Mouse (Mus musculus): ENCODE results near the gene Akap1. TPM values are rescaled to one million over a fixed set of nuclear protein-coding genes. Genes with fewer than 3 reads are reported as not detected.

Akap1 gene
- polyA plus RNA-seq, 2 experiments, result 14.9 to 31.4 TPM

GRCm38 (mm10) chr11:88834606-88835005, 29.8 kb downstream of the Akap1 start:
- Histone ChIP-seq H3K27ac (replicated peaks; ENCODE audit: low read depth, low read length) (no peak overlapping the region), H3K9ac (ENCODE audit: low read depth, low read length, severe bottlenecking) (no peak overlapping the region), H3K4me2 (replicated peaks; ENCODE audit: low read depth, low read length, severe bottlenecking) (no peak overlapping the region), H3K27me3 (ENCODE audit: control insufficient read depth, insufficient read depth, low read length) (no peaks in the 10 kb centered on the region), H3K4me3 (replicated peaks; ENCODE audit: low read length) (no peak overlapping the region), H3K9me3 (ENCODE audit: control insufficient read depth, low read length) (no peaks in the 10 kb centered on the region), H3K36me3 (ENCODE audit: control insufficient read depth, insufficient read depth, low read length) (peaks cover 49% of the 10 kb centered on the region), H3K4me1 (ENCODE audit: control insufficient read depth, insufficient read depth, low read length) (no peaks in the 10 kb centered on the region)
- TF ChIP-seq POLR2A (IDR thresholded peaks at IDR 0.05; ENCODE audit: borderline replicate concordance, extremely low read depth, insufficient read depth, insufficient read length), result no peak
- no peak for ATAC-seq (ENCODE audit: low FRiP score, low read depth)
- WGBS, result 88% methylated on average over 11 of the region's 11 CpGs
- DNase-seq (ENCODE audit: low spot score), result no peak

DNA sequence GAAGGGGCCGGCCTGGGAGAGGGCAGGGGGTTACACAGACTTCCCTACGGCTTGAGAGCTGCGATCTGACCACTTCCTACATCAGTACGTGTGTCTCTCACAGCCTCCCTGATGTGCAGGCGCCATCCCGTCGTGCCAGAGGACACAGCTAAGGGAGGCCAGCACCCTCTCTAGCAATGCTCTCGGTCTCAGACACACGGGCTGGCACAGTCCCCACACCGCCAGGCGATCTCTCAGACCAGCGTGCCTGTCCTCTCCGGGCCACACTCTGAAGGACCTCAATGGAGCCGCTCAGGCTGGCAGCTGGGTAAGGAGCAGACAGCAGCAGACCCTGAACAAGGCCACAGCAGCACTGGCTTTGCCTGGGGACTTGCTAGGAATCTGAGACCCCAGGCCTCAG, 30.3 kb downstream of the Akap1 start:
- TF ChIP-seq POLR2A (IDR thresholded peaks at IDR 0.05; ENCODE audit: borderline replicate concordance, extremely low read depth, insufficient read depth, insufficient read length), result no peak
- Histone ChIP-seq H3K4me1 (ENCODE audit: control insufficient read depth, insufficient read depth, low read length) (no peaks in the 10 kb centered on the region), H3K9me3 (ENCODE audit: control insufficient read depth, low read length) (no peaks in the 10 kb centered on the region), H3K4me2 (replicated peaks; ENCODE audit: low read depth, low read length, severe bottlenecking) (no peak overlapping the region), H3K27ac (replicated peaks; ENCODE audit: low read depth, low read length) (no peak overlapping the region), H3K9ac (ENCODE audit: low read depth, low read length, severe bottlenecking) (no peak overlapping the region), H3K27me3 (ENCODE audit: control insufficient read depth, insufficient read depth, low read length) (no peaks in the 10 kb centered on the region), H3K36me3 (ENCODE audit: control insufficient read depth, insufficient read depth, low read length) (peaks cover 46% of the 10 kb centered on the region), H3K4me3 (replicated peaks; ENCODE audit: low read length) (no peak overlapping the region)
- ATAC-seq (ENCODE audit: low FRiP score, low read depth) (no peak), DNase-seq (ENCODE audit: low spot score) (no peak)
- WGBS, result 85% methylated on average over 13 of the region's 14 CpGs

- ATAC-seq (ENCODE audit: low FRiP score, low read depth), result no peak
- peaks cover 41% of the 10 kb centered on the region for H3K36me3 ChIP-seq (ENCODE audit: control insufficient read depth, insufficient read depth, low read length)
These were observed 31.3 kb downstream of the Akap1 start for GRCm38 (mm10) chr11:88833099-88833498.

DNA sequence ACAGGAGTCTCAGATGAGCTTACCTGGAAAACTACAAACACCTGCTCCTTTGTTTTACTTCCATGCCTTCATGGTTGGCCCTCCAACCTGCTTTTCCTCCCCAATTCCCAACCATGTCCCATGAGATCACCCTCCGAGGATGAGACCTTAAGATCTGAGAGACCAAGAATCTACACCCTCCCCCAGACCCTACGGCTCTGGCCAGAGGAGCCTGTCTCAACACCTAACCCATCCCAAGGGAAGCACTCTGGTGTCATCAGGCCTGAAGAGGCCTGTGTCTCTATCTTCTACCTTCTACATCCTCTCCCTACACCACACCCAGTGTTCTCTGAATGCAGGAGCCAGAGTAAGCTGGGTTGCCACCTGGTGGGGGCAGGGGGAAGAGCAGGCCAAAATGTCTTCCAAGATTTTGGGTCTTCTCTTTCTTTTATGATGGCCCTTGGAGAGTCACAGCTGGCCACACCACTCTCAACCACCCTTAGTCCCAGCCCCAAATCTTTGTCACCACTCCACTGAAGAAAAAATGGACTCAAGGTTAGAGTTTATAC, 34.1 kb downstream of the Akap1 start:
- 93% methylated on average over 2 of the region's 2 CpGs for WGBS
- no peaks in the 10 kb centered on the region for H3K4me1 ChIP-seq (ENCODE audit: control insufficient read depth, insufficient read depth, low read length)
- no peak for TF ChIP-seq POLR2A (IDR thresholded peaks at IDR 0.05; ENCODE audit: borderline replicate concordance, extremely low read depth, insufficient read depth, insufficient read length)
- H3K9ac ChIP-seq (ENCODE audit: low read depth, low read length, severe bottlenecking), result no peak overlapping the region
- H3K27ac ChIP-seq (replicated peaks; ENCODE audit: low read depth, low read length), result no peak overlapping the region
- no peak for ATAC-seq (ENCODE audit: low FRiP score, low read depth)
- H3K9me3 ChIP-seq (ENCODE audit: control insufficient read depth, low read length), result no peaks in the 10 kb centered on the region
- no peak overlapping the region for H3K4me2 ChIP-seq (replicated peaks; ENCODE audit: low read depth, low read length, severe bottlenecking)
- H3K27me3 ChIP-seq (ENCODE audit: control insufficient read depth, insufficient read depth, low read length), result no peaks in the 10 kb centered on the region
- no peak overlapping the region for H3K4me3 ChIP-seq (replicated peaks; ENCODE audit: low read length)
- H3K36me3 ChIP-seq (ENCODE audit: control insufficient read depth, insufficient read depth, low read length), result peaks cover 21% of the 10 kb centered on the region
- DNase-seq (ENCODE audit: low spot score), result no peak

More at GRCm38 (mm10) chr11:88833099-88833498, 31.3 kb downstream of the Akap1 start:
- Histone ChIP-seq H3K9me3 (ENCODE audit: control insufficient read depth, low read length) (no peaks in the 10 kb centered on the region), H3K4me2 (replicated peaks; ENCODE audit: low read depth, low read length, severe bottlenecking) (no peak overlapping the region), H3K4me3 (replicated peaks; ENCODE audit: low read length) (no peak overlapping the region), H3K4me1 (ENCODE audit: control insufficient read depth, insufficient read depth, low read length) (no peaks in the 10 kb centered on the region), H3K27ac (replicated peaks; ENCODE audit: low read depth, low read length) (no peak overlapping the region), H3K27me3 (ENCODE audit: control insufficient read depth, insufficient read depth, low read length) (no peaks in the 10 kb centered on the region), H3K9ac (ENCODE audit: low read depth, low read length, severe bottlenecking) (no peak overlapping the region)
- no peak for TF ChIP-seq POLR2A (IDR thresholded peaks at IDR 0.05; ENCODE audit: borderline replicate concordance, extremely low read depth, insufficient read depth, insufficient read length)
- DNase-seq (ENCODE audit: low spot score), result no peak
- 69% methylated on average over 4 of the region's 4 CpGs for WGBS

DNA sequence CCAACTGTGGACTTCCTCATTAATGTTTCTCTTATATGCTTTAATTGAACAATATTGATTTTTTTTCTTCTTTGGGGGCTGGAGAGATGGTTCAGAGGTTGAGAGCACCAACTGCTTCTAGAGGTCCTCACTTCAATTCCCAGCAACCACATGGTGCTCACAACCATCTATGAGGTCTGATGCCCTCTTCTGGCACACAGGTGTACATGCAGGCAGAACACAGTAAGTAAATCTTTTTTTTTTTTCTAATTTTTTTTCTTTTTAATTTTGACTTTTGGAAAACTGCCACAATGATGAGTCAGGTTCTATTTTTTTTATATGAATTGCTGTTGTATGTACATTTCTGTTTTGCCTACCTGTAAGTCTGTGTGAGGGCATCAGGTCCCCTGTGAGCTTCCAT, 35.9 kb downstream of the Akap1 start:
- no peak for TF ChIP-seq POLR2A (IDR thresholded peaks at IDR 0.05; ENCODE audit: borderline replicate concordance, extremely low read depth, insufficient read depth, insufficient read length)
- no peaks in the 10 kb centered on the region for H3K9me3 ChIP-seq (ENCODE audit: control insufficient read depth, low read length)
- H3K9ac ChIP-seq (ENCODE audit: low read depth, low read length, severe bottlenecking), result no peak overlapping the region
- no peak overlapping the region for H3K27ac ChIP-seq (replicated peaks; ENCODE audit: low read depth, low read length)
- ATAC-seq (ENCODE audit: low FRiP score, low read depth) (no peak), DNase-seq (ENCODE audit: low spot score) (no peak)
- peaks cover 13% of the 10 kb centered on the region for H3K36me3 ChIP-seq (ENCODE audit: control insufficient read depth, insufficient read depth, low read length)
- no peak overlapping the region for H3K4me3 ChIP-seq (replicated peaks; ENCODE audit: low read length)
- H3K27me3 ChIP-seq (ENCODE audit: control insufficient read depth, insufficient read depth, low read length), result no peaks in the 10 kb centered on the region
- H3K4me2 ChIP-seq (replicated peaks; ENCODE audit: low read depth, low read length, severe bottlenecking), result no peak overlapping the region
- no peaks in the 10 kb centered on the region for H3K4me1 ChIP-seq (ENCODE audit: control insufficient read depth, insufficient read depth, low read length)
